Mouse (Mus musculus) megakaryocyte progenitor cell, adult 5-6 weeks (primary cell): Measurements from ENCODE around the gene Supt4a. TPM values are rescaled to one million over a fixed set of nuclear protein-coding genes. Genes with fewer than 3 reads are reported as not detected.

Experiments
- ATAC-seq: replicated peaks from 2 replicates; pipeline ENCODE4 v1.8.0; 2016; ENCODE audit warnings: mild to moderate bottlenecking, moderate TSS enrichment, inconsistent platforms; ENCODE audit not compliant: poor library complexity
- total RNA-seq, 2 experiments: library from RNA; stranded (forward) in 1 of 2; stranded (reverse) in 1 of 2; fragments of 157-497, 149-512 nt in 1 of 2; fragments of 200-1000 nt in 1 of 2; gene quantifications; 2 replicates each; pipeline versions ENCODE4 v1.2.3 to v1.2.4; 2015 to 2017

Supt4a gene
- total RNA-seq, 2 experiments from 2014 or later = 63.7 to 147 TPM

DNA sequence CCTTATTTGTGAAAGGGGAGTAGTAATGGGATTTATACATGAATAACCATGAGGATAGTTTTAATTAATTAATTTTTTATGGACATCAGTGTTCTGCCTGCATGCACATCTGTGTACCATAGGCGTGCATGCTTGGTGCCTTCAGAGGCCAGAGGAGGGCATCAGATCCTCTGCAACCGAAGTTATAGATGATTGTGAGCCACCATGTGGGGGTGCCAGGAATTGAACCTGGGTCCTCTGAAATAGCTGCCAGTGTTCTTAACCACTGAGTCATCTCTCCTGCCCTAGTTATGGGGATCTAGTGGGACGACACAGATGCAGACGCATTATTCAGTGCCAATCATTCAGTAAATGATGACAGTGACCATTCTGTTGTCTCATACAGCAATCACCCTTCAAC is 14.5 kb upstream of the Supt4a start:
- no peak for ATAC-seq

DNA sequence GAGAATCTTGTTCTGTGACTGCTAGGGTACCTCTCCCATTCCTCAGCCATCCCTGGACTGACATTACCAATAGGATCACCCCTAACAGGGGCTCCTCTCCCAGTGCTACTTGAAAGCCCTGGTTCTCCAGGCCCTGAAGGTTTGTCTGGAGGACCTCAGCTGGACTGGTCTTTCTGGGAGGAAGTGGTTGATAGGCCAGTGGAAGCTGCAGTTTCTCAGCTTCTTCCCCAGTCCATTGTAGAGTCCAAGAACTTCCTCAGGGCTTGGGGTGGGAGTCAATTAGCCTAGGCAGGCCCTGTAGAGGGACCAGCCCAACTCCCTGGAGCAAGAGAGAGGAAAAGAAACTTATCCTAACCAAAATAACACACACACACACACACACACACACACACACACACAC is 11.8 kb upstream of the Supt4a start:
- no peak for ATAC-seq

DNA sequence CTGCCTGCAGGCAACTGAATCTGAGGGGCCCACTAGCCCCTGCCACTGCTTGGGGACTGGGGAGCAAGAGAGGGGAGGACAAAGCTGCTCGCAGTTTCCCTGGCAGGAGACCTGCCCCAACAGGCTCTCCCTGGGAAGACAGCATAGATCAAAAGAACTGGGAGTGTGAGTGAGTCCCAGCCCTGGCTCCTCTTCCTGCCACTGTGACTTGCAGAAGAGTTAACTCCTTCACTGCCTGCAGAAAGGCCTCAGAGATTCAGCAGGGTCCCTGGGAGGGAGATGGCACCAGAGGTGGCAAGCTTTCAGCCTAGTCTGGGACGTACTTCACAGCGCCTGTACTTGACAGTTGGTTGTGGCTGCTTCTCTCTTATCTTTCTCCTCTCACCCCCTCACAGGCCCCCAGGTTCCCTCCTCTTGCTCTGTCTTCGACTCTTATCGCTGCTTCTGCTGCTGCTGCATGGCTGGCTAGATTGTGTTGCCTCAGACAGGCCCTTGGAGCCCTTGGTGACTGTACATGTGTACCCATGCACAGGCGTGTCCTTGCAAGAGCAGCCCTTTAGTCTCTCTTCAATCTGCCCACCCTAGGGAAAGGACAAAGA is 11.3 kb upstream of the Supt4a start:
- peak; percentile 86 for ATAC-seq

DNA sequence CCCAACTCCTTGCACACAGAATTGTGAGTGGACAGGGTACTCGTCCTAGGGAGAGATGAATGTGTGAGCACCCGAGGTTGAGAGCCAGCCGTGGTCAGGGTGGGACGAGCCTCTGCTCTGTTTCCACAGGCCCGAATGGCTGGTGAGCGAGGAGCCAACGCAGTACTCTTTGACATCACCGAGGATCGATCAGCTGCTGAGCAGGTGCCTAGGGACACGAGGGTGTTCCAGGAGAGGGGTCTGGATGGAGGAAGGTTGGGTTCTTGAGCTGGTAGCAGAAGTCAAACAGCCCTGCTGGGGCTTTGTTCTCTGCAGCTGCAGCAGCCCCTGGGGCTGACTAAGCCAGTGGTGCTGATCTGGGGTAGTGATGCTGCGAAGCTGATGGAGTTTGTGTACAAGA is 10.3 kb upstream of the Supt4a start:
- ATAC-seq = no peak

DNA sequence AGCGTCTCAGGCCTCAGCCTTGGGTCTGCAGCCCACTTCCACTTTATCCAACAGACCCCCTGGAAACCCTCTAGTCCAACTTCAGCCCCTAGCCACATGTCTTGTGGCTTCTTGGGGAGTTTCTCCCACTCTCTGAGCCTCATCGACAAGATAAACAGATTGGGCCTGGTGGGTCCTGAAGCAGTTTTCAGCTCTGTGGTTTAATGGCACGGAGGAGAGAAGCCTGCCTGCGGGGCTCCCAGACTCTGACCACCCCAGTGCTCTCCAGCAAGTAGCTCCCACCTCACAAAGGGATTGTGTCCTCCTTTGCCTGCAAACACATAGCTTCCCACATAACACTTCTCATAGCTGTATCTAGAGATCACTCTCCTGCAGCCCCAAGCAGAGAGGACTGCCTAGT is 9.9 kb upstream of the Supt4a start:
- no peak for ATAC-seq

DNA sequence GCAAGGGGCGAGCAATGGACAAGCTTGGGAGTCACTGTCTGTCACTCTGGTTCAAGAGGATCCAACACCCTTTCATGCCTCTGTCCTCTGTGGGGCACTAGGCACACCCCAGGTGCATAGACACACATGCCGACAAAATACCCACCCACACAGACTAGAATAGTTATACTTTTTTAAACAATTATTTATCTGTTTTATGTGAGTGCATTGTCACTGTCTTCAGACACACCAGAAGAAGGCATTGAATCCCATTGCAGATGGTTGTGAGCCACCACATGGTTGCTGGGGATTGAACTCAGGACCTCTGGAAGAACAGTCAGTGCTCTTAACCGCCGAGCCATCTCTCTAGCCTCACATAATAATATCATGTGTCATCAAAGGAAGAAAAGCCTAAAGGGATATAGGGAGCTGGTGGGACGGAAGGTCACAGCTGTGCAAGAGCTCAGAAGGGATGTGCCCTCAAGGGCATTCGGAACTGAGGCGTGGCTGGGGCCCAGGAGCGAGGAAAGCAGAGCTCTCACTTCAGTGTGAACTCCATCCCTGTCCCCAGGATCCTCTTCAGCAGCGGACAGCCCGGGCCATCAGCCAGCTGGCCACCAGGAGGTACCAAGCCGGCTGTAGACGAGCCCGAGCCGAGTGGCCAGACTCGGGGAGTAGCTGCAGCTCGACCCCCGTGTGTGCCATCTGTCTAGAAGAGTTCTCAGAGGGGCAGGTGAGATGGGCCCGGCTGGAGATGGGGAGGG is 8.3 kb upstream of the Supt4a start:
- no peak for ATAC-seq

DNA sequence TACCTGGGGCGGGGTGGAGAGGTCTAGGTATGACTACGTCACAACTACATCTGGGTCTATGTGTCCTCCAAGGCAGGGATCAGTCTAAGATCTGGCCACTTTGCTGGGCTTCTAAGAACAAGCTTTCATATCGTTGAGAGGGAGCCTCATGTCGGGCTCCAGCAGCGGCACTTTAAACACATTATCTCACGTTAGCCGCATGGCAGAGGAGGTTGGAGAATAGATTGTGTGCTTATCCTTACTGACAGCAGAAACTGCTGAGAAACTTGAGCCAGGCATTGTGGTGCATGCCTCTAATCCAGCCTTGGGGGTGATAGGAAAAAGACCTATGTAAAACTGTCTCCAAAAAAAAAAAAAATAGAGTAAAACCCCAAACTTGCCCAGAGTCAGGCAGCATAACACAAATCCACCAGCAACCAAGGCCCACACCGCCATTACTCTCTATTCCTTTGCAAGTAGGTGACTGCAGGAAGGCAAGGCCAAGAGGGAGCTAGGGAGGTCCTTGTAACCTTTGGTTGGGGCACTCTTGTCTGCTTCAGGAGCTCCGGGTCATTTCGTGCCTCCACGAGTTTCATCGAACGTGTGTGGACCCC is 7.7 kb upstream of the Supt4a start:
- ATAC-seq = peak; percentile 52

DNA sequence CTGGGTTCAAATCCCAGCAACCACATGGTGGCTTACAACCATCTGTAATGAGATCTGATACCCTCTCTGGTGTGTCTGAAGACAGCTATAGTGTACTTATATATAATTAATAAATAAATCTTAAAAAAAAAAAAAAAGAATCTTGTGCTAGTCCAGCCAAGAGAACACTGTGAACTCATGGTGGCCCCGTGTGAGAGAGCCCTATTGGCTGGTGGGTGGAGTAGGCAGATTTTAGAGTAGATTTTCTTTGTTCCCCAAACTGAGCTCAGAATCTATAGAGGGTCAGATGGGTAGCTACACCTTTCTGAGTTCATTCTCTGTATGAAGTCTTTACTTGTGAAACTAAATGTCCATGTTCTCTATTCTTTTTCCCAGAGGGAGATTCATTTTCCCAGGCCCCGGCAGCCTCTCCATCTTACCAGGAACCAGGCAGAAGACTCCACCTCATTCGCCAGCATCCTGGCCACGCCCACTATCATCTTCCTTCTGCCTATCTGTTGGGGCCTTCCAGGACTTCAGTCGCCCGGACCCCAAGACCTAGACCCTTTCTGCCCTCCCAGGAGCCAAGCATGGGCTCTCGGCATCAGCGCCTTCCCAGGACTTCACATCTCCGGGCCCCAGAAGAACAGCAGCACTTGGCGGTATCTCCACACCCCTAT is 6.6 kb upstream of the Supt4a start:
- ATAC-seq = no peak

DNA sequence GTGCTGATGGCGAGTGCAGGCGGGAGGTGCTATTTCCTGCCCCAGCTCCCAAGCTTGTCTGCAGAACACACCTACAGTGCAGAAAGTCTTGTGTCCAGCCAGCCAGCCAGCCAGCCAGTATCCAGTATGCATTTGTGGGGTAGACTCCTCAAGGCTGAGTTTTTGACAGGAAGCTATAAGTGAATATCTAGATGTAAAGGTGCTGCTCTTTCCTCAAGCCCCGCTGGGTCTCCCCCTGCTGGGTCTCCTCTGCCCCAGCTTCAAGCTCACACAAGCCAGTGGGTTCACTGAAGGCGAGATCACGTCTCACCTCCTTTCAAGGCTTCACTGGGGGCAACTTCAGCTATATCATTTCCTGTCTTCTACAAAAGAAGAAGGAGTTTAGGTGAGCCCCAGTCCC is 3.0 kb upstream of the Supt4a start:
- no peak for ATAC-seq

DNA sequence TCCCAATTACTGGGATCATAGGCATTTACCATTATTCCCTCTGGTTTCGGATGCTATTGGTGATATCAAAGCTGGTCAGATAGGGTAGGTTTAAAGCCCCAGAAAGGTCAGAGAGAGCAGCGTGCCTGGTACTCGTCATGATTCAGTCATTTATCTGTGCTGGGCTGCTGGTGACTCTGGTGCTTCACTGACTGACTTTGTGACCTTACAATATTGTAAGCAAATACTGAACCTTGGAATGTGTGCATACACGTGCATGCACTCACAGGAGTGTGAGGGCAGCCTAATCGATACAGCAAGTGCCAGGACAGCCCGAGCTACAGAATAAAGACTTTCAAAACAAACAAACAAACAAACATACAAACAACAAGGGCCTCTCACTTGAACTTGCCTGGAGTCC is 1.7 kb upstream of the Supt4a start:
- no peak for ATAC-seq

DNA sequence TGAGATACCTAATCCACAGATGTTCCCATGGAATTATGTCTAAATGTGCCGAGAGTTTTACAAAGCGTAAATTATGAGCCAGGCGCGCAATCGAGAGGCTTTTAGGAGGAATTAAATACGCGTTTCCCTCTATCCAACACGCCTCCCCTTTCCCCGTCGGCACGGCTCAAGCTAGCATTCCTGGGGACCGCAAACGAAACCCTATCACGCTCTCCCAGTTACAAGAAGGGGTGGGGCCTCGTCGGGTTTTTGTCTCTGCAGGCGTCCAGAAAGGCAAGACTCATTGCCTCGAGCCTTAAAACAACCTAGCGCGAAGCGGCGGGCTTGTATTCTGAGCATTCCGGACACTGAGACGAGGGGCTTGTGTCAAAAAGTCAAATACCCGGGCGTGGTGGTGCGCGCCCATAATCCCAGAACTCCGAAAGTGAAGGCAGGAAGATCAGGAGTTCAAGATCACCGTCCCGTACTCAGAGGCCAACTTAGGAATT is 661 bp upstream of the Supt4a start:
- ATAC-seq = peak; percentile 62

DNA sequence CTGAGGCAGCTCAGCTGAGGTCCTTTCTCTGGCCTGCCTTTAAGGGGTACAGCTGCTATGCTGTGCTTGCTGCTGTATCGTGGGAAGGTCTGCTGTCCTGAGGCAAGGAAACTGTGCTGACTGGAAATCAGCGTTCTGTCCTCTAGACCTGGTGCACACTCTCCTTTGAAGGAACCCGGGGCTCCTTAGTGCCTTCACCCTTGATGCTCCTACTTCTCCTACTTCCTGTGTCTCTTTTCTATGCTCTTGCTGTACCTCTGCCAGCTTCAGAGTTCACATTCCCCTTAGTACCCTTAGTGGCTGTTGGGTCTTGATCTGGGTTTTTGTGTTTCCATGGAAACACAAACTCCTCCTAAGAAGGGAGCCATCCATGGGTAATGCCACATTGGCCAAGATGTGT is 6.3 kb downstream of the Supt4a start:
- no peak for ATAC-seq

DNA sequence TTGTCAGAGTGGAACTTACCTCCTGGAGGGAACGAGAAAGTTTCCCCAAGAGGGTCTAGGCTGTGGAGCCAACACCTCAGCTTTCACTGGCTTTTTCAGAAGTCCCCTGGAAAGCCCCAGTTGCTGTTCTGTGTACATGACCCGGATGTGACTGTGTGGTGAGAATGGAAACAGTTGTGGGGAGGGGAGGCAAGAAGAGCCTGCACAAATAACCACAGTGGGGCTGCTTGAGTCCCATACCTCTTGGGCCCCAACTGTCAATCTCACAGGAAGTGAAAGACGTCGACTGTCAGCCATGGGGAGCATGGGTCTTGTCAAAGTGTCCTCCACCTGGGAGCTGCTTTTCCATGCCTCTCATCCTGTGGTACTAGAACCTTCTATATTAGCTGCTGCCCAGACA is 7.6 kb downstream of the Supt4a start:
- ATAC-seq = no peak

DNA sequence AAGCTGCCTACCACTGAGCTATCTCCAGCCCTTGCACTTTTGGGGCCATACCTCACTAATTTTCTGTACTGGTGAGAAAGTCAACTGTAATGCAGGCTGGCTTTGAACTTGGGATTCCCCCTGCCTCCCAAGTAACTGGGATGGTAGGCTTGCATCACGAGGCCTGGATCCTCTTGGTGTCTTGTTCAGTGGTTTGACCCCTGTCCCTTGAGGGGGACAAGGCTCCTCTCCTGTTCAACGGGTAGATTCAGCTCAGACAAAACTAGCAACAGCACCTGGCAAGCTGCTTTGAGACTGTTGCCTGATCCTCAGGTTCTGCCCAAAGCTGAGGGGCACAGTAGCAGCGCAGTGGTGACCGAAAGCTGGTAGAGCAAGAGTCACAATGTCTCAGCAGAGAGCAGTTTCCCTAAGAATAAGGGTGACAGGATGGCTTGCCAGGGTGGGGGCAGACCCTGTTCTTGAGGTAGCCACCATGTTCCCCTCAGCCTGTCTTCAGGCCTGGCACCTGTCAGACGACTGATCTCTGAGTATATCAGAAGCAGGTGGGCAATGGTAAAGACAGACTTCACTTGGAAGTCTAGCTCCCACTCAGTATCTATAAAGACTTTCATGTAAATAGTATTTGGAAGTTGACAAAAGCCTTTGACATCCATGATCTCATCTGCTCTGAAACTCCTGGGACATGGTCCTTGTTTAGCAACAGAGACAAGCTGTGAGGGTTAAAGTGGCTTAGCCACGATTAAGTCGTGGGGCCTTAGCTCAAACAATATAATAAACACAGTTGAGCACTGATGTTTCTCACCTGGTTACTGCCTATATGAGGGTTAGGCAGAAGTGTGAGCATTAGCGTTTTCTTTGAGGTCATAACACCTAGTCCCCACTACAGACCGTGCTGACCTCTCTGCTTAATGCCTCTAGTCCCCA is 8.5 kb downstream of the Supt4a start:
- no peak for ATAC-seq

DNA sequence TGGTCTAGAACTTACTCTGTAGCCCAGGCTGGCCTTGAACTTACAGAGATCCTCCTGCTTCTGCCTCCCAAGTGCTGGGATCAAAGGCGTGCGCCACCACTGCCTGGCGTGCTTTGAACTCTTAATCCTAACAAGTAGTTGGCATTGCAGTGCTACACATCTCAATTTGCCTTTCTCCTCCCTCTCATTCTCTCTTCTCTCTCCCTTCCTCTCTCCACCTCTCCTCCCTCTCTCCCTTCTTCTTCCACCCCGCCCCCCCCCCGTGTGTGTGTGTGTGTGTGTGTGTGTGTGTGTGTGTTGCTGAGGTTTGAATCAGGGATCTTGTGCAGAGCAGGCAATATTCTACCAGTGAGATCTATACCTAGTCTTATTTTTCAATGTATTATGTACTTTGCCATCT is 10.0 kb downstream of the Supt4a start:
- ATAC-seq = no peak

DNA sequence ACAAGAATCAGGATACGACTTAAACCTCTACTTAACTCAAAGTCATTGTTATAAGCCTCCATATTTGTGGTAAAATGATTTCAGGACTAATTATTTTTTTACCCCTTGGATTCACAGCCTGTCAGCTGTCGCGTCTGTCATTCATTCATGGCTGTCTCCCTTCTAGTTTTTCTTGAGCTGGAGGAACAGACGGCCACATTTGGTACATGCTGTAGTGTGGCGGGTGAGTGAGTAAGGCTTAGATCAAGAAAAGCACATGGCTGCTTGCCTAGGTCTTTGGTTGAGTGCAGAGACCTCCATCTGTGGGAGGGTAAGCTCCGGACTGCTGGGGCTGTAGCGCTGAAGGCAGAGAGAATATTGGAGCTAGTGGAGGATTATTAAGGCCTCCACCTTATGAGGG is 10.4 kb downstream of the Supt4a start:
- no peak for ATAC-seq

DNA sequence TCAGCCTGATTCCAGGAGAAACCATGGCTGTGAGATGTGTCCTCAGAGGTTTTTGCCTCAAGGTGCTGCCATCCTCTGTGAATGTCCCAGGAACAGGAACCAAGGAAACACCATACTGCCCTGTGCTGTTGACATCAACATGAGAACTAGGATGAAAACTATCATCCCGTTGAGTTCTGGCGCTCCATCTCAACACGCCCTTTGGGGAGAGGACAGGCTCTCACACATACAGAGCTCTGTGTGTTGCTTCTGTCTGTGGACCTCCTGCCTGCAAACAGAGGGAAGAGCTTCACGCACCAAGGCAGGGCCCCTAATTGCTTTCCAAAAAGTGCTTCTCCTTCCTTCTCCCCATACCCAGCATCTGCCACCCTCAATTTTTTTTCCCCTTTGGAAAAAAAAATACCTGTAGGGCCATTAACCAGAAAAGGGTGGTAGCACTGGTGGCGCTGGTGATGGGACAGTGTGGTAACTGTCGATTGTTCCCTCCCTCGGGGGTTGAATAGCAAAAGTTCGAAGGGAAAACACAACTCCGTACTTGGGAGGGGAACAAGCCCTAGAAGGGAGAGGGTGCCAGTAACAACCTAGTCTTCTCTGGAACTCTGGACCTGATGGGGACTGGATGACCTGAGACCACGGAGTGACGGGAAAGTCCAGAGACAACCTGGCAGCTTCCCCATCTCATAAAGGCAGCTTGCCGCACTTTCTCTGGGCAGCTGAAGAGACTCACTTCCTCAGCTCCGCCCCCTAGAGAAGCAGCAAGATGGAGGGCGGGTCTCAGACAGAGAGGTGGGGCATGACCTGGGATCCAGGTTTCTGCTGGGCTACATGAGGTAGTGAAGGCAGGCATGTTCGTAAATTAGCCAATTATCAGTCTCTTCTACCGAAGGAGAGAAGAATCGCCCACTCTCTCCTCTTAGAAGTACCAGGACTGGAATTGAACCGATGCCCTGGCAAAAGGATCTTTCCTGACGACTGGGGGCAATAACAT is 11.1 kb downstream of the Supt4a start:
- ATAC-seq = peak; percentile 49

DNA sequence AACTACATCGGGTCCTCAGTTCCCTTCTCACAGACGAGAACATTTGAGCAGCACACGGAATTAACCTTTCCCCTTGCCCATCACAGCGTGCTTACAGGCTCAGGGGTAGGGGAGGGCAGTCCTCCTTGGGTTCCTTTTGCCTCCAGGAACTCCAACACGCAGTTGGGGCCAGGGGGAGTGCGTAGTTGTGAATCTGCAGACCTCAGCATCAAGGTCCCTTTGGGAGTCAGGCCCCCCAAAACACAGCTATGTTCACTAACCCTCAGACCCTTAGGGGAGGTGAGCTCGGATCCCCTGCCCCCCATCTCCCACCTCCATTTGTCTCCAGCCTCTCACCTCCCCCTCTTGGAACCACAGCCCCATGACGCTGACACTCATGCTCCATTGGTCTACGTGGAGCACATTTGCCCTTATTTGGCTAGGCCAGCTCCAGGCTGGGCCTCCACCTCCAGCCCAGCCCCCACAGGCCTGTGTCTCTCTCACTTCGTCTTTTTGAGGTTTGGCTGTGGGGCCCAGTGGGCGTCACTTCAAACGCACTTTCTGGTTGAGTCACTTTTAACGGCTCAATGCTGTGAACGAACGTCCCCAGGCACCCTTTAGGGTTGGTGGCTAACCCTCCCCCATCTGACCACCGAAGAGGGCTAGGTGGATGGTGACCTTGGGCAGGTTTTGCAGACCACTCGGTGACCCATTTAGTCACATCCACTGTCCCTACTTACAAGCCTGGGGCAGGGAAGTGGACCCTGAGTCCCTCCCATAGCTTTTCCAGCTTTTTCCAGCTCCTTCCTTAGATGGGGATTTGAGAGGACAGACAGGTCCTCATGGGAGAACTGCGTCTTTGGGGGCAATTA is 12.1 kb downstream of the Supt4a start:
- ATAC-seq = peak; percentile 65

DNA sequence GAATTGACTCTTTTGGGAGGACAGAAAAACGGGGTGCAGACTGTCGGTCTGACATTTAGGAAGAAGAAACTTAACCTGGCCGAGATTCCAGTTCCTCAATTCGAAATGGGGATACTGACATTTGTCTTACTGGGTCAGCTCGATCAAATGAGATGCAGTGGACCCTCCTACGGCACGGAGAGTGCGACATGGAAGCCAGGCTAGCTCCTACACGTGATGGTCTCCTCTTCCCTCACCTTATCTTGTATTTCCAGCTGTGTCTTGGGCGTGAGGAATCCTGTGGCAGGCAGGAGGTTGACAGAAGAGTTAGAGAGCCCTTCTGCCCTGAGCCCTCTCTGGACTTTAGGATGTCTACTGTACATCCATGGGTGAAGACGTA is 12.7 kb downstream of the Supt4a start:
- peak; percentile 22 for ATAC-seq
